Mouse (Mus musculus) kidney, embryonic 16.5 days (tissue): ENCODE measurements around the gene Ccdc65. TPM values are rescaled to one million over a fixed set of nuclear protein-coding genes. Genes with fewer than 3 reads are reported as not detected.
A peak's percentile ranks its signal among the peaks of the same experiment; 100 is the strongest.

Experiments used
- ATAC-seq: fragments of 200-750 bp; cut with Nextera tagmentation; 2 replicates; pipeline ENCODE4 v1.8.0; 2017; ENCODE audit warnings: moderate TSS enrichment; ENCODE audit not compliant: low FRiP score, low TSS enrichment
- H3K27ac ChIP-seq: fragments of 300-500 bp; sonication (generic); 2 replicates; pipeline ENCODE4 v1.5.1; 2014; ENCODE audit warnings: low read length
- H3K27me3 ChIP-seq: fragments of 300-500 bp; sonication (generic); 2 replicates; pipeline ENCODE4 v1.6.1; 2014; ENCODE audit warnings: low read length, control low read depth, mixed read lengths; ENCODE audit not compliant: insufficient read depth
- H3K36me3 ChIP-seq: fragments of 300-500 bp; sonication (generic); 2 replicates; pipeline ENCODE4 v1.6.1; 2014; ENCODE audit warnings: low read length, control low read depth, mixed read lengths; ENCODE audit not compliant: insufficient read depth
- H3K4me1 ChIP-seq: fragments of 300-500 bp; sonication (generic); 2 replicates; pipeline ENCODE4 v1.6.1; 2014; ENCODE audit warnings: low read length, control low read depth, mixed read lengths; ENCODE audit not compliant: insufficient read depth
- H3K4me2 ChIP-seq: fragments of 300-500 bp; sonication (generic); replicated peaks from 2 replicates; pipeline ENCODE4 v1.6.1; 2014; ENCODE audit warnings: low read depth, low read length
- H3K4me3 ChIP-seq: fragments of 300-500 bp; sonication (generic); 2 replicates; pipeline ENCODE4 v1.5.1; 2014; ENCODE audit warnings: mild to moderate bottlenecking, low read length
- H3K9ac ChIP-seq: fragments of 300-500 bp; sonication (generic); replicated peaks from 2 replicates; pipeline ENCODE4 v1.6.1; 2014; ENCODE audit warnings: low read length
- H3K9me3 ChIP-seq: fragments of 300-500 bp; sonication (generic); 2 replicates; pipeline ENCODE4 v1.6.1; 2016; ENCODE audit warnings: low read length, control low read depth
- whole genome bisulfite sequencing: fragments of 180-500 bp; shearing (Covaris S2); extraction: QIAGEN DNeasy Blood & Tissue Kit; methylation state at CpG from one replicate; pipeline ENCODE4 v1.1.7; 2014; 5-methylcytosine and 5-hydroxymethylcytosine counted together
- polyA plus RNA-seq: library from polyadenylated mRNA; unstranded; fragments of >200 nt; fragmentation: Nextera tagmentation; extraction: Ambion mirVana; gene quantifications from 2 replicates; pipeline ENCODE4 v1.2.1, GENCODE M21; 2015

The Ccdc65 gene
- polyA plus RNA-seq, 1 experiment from 2014 or later, result 1.1 TPM

- H3K4me2 ChIP-seq, result peak overlapping the region; percentile 82
- peaks cover 39% of the 10 kb centered on the region for H3K27me3 ChIP-seq
- peak overlapping the region; percentile 41; the same call in 1 of the 2 replicates for H3K9ac ChIP-seq
- H3K4me3 ChIP-seq, result peak overlapping the region; percentile 47
- H3K9me3 ChIP-seq, result no peaks in the 10 kb centered on the region
- no peak overlapping the region for H3K27ac ChIP-seq
- H3K4me1 ChIP-seq, result peaks cover 30% of the 10 kb centered on the region
- ATAC-seq, result no peak
- no peaks in the 10 kb centered on the region for H3K36me3 ChIP-seq
- 4% methylated on average over 14 of the region's 14 CpGs for WGBS
Observed at GRCm38 (mm10) chr15:98675634-98676250, 32.3 kb upstream of the Ccdc65 start.

GRCm38 (mm10) chr15:98676471-98676870, 31.5 kb upstream of the Ccdc65 start:
- Histone ChIP-seq H3K9ac (no peak overlapping the region), H3K36me3 (no peaks in the 10 kb centered on the region), H3K4me1 (peaks cover 30% of the 10 kb centered on the region), H3K4me2 (peak overlapping the region; percentile 82), H3K9me3 (no peaks in the 10 kb centered on the region), H3K27ac (no peak overlapping the region), H3K27me3 (peaks cover 39% of the 10 kb centered on the region), H3K4me3 (peak overlapping the region; percentile 47)
- no peak for ATAC-seq
- 2% methylated on average over 9 of the region's 9 CpGs for WGBS

- H3K27me3 ChIP-seq, result peaks cover 39% of the 10 kb centered on the region
- no peaks in the 10 kb centered on the region for H3K36me3 ChIP-seq
- no peak within 1 kb of the TSS for H3K27ac ChIP-seq
- ATAC-seq, result peak; percentile 96
- peaks cover 30% of the 10 kb centered on the region for H3K4me1 ChIP-seq
- peak within 1 kb of the TSS; percentile 82 for H3K4me2 ChIP-seq
- peak within 1 kb of the TSS; percentile 47 for H3K4me3 ChIP-seq
- under 1% methylated on average over 37 of the region's 37 CpGs for WGBS
- no peaks in the 10 kb centered on the region for H3K9me3 ChIP-seq
- H3K9ac ChIP-seq, result peak within 1 kb of the TSS; percentile 54; the same call in 1 of the 2 replicates
Observed at GRCm38 (mm10) chr15:98676940-98677728, 30.9 kb upstream of the Ccdc65 start, which contains the start of gene Rnd1. TSS of gene Rnd1 (minus strand) at chr15:98677461.

- no peak overlapping the region for H3K4me3 ChIP-seq
- ATAC-seq, result no peak
- no peak overlapping the region for H3K27ac ChIP-seq
- H3K9ac ChIP-seq, result no peak overlapping the region
- peaks cover 39% of the 10 kb centered on the region for H3K27me3 ChIP-seq
- peak overlapping the region; percentile 82; the same call in 1 of the 2 replicates for H3K4me2 ChIP-seq
- no peaks in the 10 kb centered on the region for H3K36me3 ChIP-seq
- WGBS, result 67% methylated on average over 7 of the region's 7 CpGs
- H3K4me1 ChIP-seq, result peaks cover 30% of the 10 kb centered on the region
- H3K9me3 ChIP-seq, result no peaks in the 10 kb centered on the region
Observed at GRCm38 (mm10) chr15:98677977-98678376, 30.0 kb upstream of the Ccdc65 start.

- H3K27me3 ChIP-seq, result peaks cover 18% of the 10 kb centered on the region
- no peak for ATAC-seq
- peaks cover 16% of the 10 kb centered on the region for H3K4me1 ChIP-seq
- no peaks in the 10 kb centered on the region for H3K9me3 ChIP-seq
- H3K36me3 ChIP-seq, result no peaks in the 10 kb centered on the region
- no peak overlapping the region for H3K4me2 ChIP-seq
- no peak overlapping the region for H3K9ac ChIP-seq
- H3K4me3 ChIP-seq, result no peak overlapping the region
- 81% methylated on average over 8 of the region's 8 CpGs for WGBS
- no peak overlapping the region for H3K27ac ChIP-seq
Observed at GRCm38 (mm10) chr15:98680660-98681059, 27.3 kb upstream of the Ccdc65 start.

GRCm38 (mm10) chr15:98681633-98682032, 26.4 kb upstream of the Ccdc65 start:
- Histone ChIP-seq H3K4me2 (no peak overlapping the region), H3K27me3 (peaks cover 8% of the 10 kb centered on the region), H3K27ac (no peak overlapping the region), H3K36me3 (no peaks in the 10 kb centered on the region), H3K4me1 (peaks cover 6% of the 10 kb centered on the region), H3K4me3 (no peak overlapping the region), H3K9ac (no peak overlapping the region), H3K9me3 (no peaks in the 10 kb centered on the region)
- 77% methylated on average over 7 of the region's 7 CpGs for WGBS
- ATAC-seq, result no peak

GRCm38 (mm10) chr15:98683177-98683576, 24.8 kb upstream of the Ccdc65 start:
- no peak overlapping the region for H3K9ac ChIP-seq
- no peaks in the 10 kb centered on the region for H3K9me3 ChIP-seq
- H3K4me2 ChIP-seq, result no peak overlapping the region
- H3K27me3 ChIP-seq, result 0 out of 2 replicates have a peak, but pooled peaks cover 4% of the 10 kb centered on the region
- H3K27ac ChIP-seq, result no peak overlapping the region
- no peaks in the 10 kb centered on the region for H3K4me1 ChIP-seq
- H3K36me3 ChIP-seq, result no peaks in the 10 kb centered on the region
- 47% methylated on average over 10 of the region's 10 CpGs for WGBS
- no peak for ATAC-seq
- H3K4me3 ChIP-seq, result no peak overlapping the region

GRCm38 (mm10) chr15:98683746-98684145, 24.3 kb upstream of the Ccdc65 start:
- no peak for ATAC-seq
- WGBS, result 83% methylated on average over 1 of the region's 1 CpGs

GRCm38 (mm10) chr15:98685926-98686325, 22.1 kb upstream of the Ccdc65 start:
- Histone ChIP-seq H3K4me1 (no peaks in the 10 kb centered on the region), H3K36me3 (no peaks in the 10 kb centered on the region), H3K27me3 (no peaks in the 10 kb centered on the region), H3K4me3 (no peak overlapping the region), H3K9me3 (no peaks in the 10 kb centered on the region), H3K4me2 (no peak overlapping the region), H3K27ac (no peak overlapping the region), H3K9ac (no peak overlapping the region)
- ATAC-seq, result no peak
- WGBS, result 65% methylated on average over 3 of the region's 3 CpGs

More at GRCm38 (mm10) chr15:98683746-98684145, 24.3 kb upstream of the Ccdc65 start:
- Histone ChIP-seq H3K9ac (no peak overlapping the region), H3K4me3 (no peak overlapping the region), H3K27ac (no peak overlapping the region), H3K9me3 (no peaks in the 10 kb centered on the region), H3K36me3 (no peaks in the 10 kb centered on the region), H3K4me1 (no peaks in the 10 kb centered on the region), H3K27me3 (0 out of 2 replicates have a peak, but pooled peaks cover 1% of the 10 kb centered on the region), H3K4me2 (no peak overlapping the region)

GRCm38 (mm10) chr15:98689682-98690081, 18.3 kb upstream of the Ccdc65 start:
- Histone ChIP-seq H3K36me3 (no peaks in the 10 kb centered on the region), H3K9me3 (no peaks in the 10 kb centered on the region), H3K27ac (no peak overlapping the region), H3K4me3 (no peak overlapping the region), H3K9ac (no peak overlapping the region), H3K4me2 (no peak overlapping the region), H3K27me3 (no peaks in the 10 kb centered on the region), H3K4me1 (peaks cover 13% of the 10 kb centered on the region)
- no peak for ATAC-seq
- 77% methylated on average over 2 of the region's 2 CpGs for WGBS
